Mouse (Mus musculus) G1E (cell line): ENCODE measurements around the gene Spata16.

Experiments used
- CTCF ChIP-seq: IDR thresholded peaks from 2 replicates; pipeline ENCODE4 v1.5.1; 2012; ENCODE audit warnings: low read depth, low read length, inconsistent platforms, mixed read lengths
- GATA1 ChIP-seq: IDR thresholded peaks from 2 replicates; pipeline ENCODE4 v1.6.1; 2012; ENCODE audit warnings: borderline replicate concordance, low read length, inconsistent platforms, mixed read lengths
- GATA2 ChIP-seq: IDR thresholded peaks from 2 replicates; pipeline ENCODE4 v1.6.1; 2012; ENCODE audit warnings: low read depth, low read length, inconsistent platforms, borderline replicate concordance
- POLR2AphosphoS5 ChIP-seq: IDR thresholded peaks from 2 replicates; pipeline ENCODE4 v1.6.1; 2012; ENCODE audit warnings: low read depth, low read length, inconsistent platforms; ENCODE audit not compliant: insufficient replicate concordance
- TAL1 ChIP-seq: conservative IDR thresholded peaks from 2 replicates; pipeline ENCODE4 v1.6.1; 2012; ENCODE audit warnings: low read depth, low read length, inconsistent platforms, mixed read lengths

DNA sequence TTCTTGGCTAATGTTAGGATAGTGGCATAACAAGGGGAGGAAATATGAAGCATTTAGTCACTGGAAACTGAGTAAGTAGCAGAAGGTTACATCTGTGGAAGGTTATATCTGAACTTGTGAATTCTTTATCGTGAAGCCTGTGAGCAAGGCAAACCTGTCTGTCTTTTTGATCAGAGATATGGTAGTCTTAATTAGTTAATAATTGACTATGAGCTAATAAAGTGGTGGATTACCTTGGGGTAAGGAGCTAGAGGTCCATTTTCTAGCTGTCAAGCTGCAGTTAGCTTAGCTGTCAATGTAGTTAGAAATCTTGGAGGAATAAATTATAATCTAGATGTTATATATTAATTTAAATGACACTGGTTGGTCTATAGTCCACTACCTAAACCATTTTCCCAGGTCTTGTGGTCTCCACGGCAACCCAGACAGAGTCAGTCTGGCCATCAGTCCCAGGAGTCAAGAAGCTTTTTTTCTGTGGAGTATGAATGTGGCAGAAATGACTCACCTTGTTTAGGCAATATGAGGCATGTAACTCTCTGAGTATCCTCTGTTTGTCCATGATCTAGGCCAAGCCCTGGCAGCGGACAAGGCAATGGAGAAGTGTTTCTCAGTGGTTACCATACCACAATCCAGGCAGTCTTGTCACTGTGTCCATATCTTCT lies 331.6 kb downstream of the Spata16 start:
- TF ChIP-seq CTCF (no peak), GATA2 (no peak), GATA1 (no peak), TAL1 (no peak), POLR2AphosphoS5 (no peak)
